Mouse (Mus musculus) urinary bladder, postnatal 10 days (tissue): ENCODE results near the gene Has3.
"Not testable (repeated sequence)": the region's sequence is repeated elsewhere in the genome, so short reads cannot be mapped to it uniquely, and the experiment has no call there.

ENCODE experiments used
- DNase-seq: peaks from one replicate; pipeline ENCODE4 v3.0.0; 2022; ENCODE audit warnings: low spot score

Has3 gene

GRCm38 (mm10) chr8:106887336-106888189, 17.5 kb downstream of the Has3 start:
- no peak for DNase-seq

- no peak for DNase-seq
These were observed 18.8 kb downstream of the Has3 start for GRCm38 (mm10) chr8:106888803-106889202.

GRCm38 (mm10) chr8:106892210-106892805, 22.3 kb downstream of the Has3 start:
- no peak for DNase-seq

GRCm38 (mm10) chr8:106892806-106893451, 22.9 kb downstream of the Has3 start:
- DNase-seq = no peak

- no peak for DNase-seq
These were observed 23.6 kb downstream of the Has3 start, which contains the start of gene Utp4 for GRCm38 (mm10) chr8:106893481-106894156. TSS of gene Utp4 (plus strand) at chr8:106893636.

- no peak for DNase-seq
These were observed 29.4 kb downstream of the Has3 start for GRCm38 (mm10) chr8:106899473-106899872.

GRCm38 (mm10) chr8:106905727-106906480, 35.9 kb downstream of the Has3 start:
- no peak for DNase-seq

- no peak for DNase-seq
These were observed 36.6 kb downstream of the Has3 start for GRCm38 (mm10) chr8:106906635-106907034.

GRCm38 (mm10) chr8:106907450-106907849, 37.4 kb downstream of the Has3 start:
- DNase-seq = no peak

GRCm38 (mm10) chr8:106908291-106908690, 38.2 kb downstream of the Has3 start:
- DNase-seq = no peak

GRCm38 (mm10) chr8:106913631-106914030, 43.6 kb downstream of the Has3 start:
- no peak for DNase-seq

- no peak for DNase-seq
These were observed 49.8 kb downstream of the Has3 start for GRCm38 (mm10) chr8:106919721-106920394.

- no peak for DNase-seq
These were observed 50.3 kb downstream of the Has3 start for GRCm38 (mm10) chr8:106920395-106920741.

- DNase-seq = no peak
These were observed 54.0 kb downstream of the Has3 start for GRCm38 (mm10) chr8:106924057-106924456.

- no peak for DNase-seq
These were observed 54.9 kb downstream of the Has3 start for GRCm38 (mm10) chr8:106924904-106925349.

- no peak for DNase-seq
These were observed 55.4 kb downstream of the Has3 start for GRCm38 (mm10) chr8:106925446-106925845.

- DNase-seq = no peak
These were observed 57.2 kb downstream of the Has3 start for GRCm38 (mm10) chr8:106927247-106927646.

GRCm38 (mm10) chr8:106928182-106928581, 58.1 kb downstream of the Has3 start:
- DNase-seq = not testable (repeated sequence)

- DNase-seq = no peak
These were observed 59.3 kb downstream of the Has3 start for GRCm38 (mm10) chr8:106929155-106929913.

GRCm38 (mm10) chr8:106929921-106930320, 59.9 kb downstream of the Has3 start:
- no peak for DNase-seq
